25 mouse cellular contexts compared by ENCODE assay signal in genomic region chr7:111724004-111724403, GRCm38 (mm10). TPM values are rescaled to one million over a fixed set of nuclear protein-coding genes. Genes with fewer than 3 reads are reported as not detected.
"Had no signal": no experiment of that assay in that cellular context is flagged by ENCODE, and none has a peak within 500 bp of the region (broad histone marks: within the 10 kb centered on the region; RNA-seq: fewer than 3 reads in every experiment).

No protein-coding gene starts in this region.

- H3K4me3 ChIP-seq: kidney, embryonic 15.5 days; left cerebral cortex, adult 2 months; limb, embryonic 12.5 days; liver, embryonic 12.5 days; liver, embryonic 15.5 days; lung, embryonic 15.5 days; midbrain, embryonic 12.5 days; midbrain, embryonic 15.5 days; neural tube, embryonic 12.5 days; neural tube, embryonic 15.5 days; stomach, embryonic 15.5 days had no signal

- DNase-seq: kidney, adult 2 months; kidney, postnatal 10 days; kidney, postnatal 36 days; layer of hippocampus, postnatal 36 days; liver; lung, adult 18-20 months; lung, postnatal 14 days; right cerebral cortex, adult 18-20 months; right cerebral cortex, postnatal 14 days; right cerebral cortex, postnatal 4 days; thymus, adult 2 months; thymus, postnatal 14 days had no signal

- H3K36me3 ChIP-seq: kidney, embryonic 15.5 days; limb, embryonic 12.5 days; liver, embryonic 12.5 days; liver, embryonic 15.5 days; lung, embryonic 15.5 days; midbrain, embryonic 12.5 days; midbrain, embryonic 15.5 days; neural tube, embryonic 12.5 days; neural tube, embryonic 15.5 days; stomach, embryonic 15.5 days had no signal

- H3K9me3 ChIP-seq: kidney, embryonic 15.5 days; limb, embryonic 12.5 days; liver, embryonic 12.5 days; liver, embryonic 15.5 days; lung, embryonic 15.5 days; midbrain, embryonic 12.5 days; midbrain, embryonic 15.5 days; neural tube, embryonic 12.5 days; neural tube, embryonic 15.5 days; stomach, embryonic 15.5 days had no signal

- H3K9ac ChIP-seq: kidney, embryonic 15.5 days; limb, embryonic 12.5 days; liver, embryonic 12.5 days; liver, embryonic 15.5 days; lung, embryonic 15.5 days; midbrain, embryonic 12.5 days; midbrain, embryonic 15.5 days; neural tube, embryonic 12.5 days; neural tube, embryonic 15.5 days; stomach, embryonic 15.5 days had no signal

- ATAC-seq: intestine, postnatal 0 days; liver, embryonic 12.5 days; midbrain, embryonic 15.5 days had no signal

- H3K4me2 ChIP-seq: kidney, embryonic 15.5 days; limb, embryonic 12.5 days; liver, embryonic 12.5 days; liver, embryonic 15.5 days; lung, embryonic 15.5 days; midbrain, embryonic 12.5 days; midbrain, embryonic 15.5 days; neural tube, embryonic 12.5 days; neural tube, embryonic 15.5 days; stomach, embryonic 15.5 days had no signal

- H3K4me1 ChIP-seq: midbrain, embryonic 15.5 days; neural tube, embryonic 12.5 days had no signal

- H3K27me3 ChIP-seq: kidney, embryonic 15.5 days; limb, embryonic 12.5 days; liver, embryonic 15.5 days; lung, embryonic 15.5 days; midbrain, embryonic 12.5 days; midbrain, embryonic 15.5 days; neural tube, embryonic 12.5 days; neural tube, embryonic 15.5 days; stomach, embryonic 15.5 days had no signal

- H3K27ac ChIP-seq: kidney, embryonic 15.5 days; limb, embryonic 12.5 days; liver, embryonic 12.5 days; liver, embryonic 15.5 days; lung, embryonic 15.5 days; macrophage; midbrain, embryonic 12.5 days; midbrain, embryonic 15.5 days; neural tube, embryonic 12.5 days; neural tube, embryonic 15.5 days; stomach, embryonic 15.5 days had no signal

RNA-seq across cellular contexts. Expression of gene Galnt18, which starts 55.8 kb away (rescaled TPM):
- polyA plus RNA-seq: macrophage had no signal
